Mouse (Mus musculus): Measurements from ENCODE around the gene Ppfibp2. TPM values are rescaled to one million over a fixed set of nuclear protein-coding genes. Genes with fewer than 3 reads are reported as not detected.

Ppfibp2 gene
- polyA plus RNA-seq, 1 experiment from 2014 or later: 15.9 TPM

- Histone ChIP-seq H3K4me2 (replicated peaks) (no peak overlapping the region), H3K27me3 (no peaks in the 10 kb centered on the region), H3K4me1 (peaks cover 12% of the 10 kb centered on the region), H3K9ac (no peak overlapping the region), H3K4me3 (no peak overlapping the region), H3K27ac (no peak overlapping the region), H3K36me3 (no peaks in the 10 kb centered on the region), H3K9me3 (no peaks in the 10 kb centered on the region)
- whole genome bisulfite sequencing: 31% methylated on average over 10 of the region's 11 CpGs
- ATAC-seq (ENCODE audit: insufficient number of reproducible peaks, insufficient read depth, low FRiP score, low TSS enrichment): 0 out of 2 replicates have a peak, but pooled peaks have one; percentile 38
Measured at GRCm38 (mm10) chr7:107618028-107618992, 23.3 kb downstream of the Ppfibp2 start.

GRCm38 (mm10) chr7:107619225-107619624, 24.2 kb downstream of the Ppfibp2 start:
- no peaks in the 10 kb centered on the region for H3K9me3 ChIP-seq
- 22% methylated on average over 4 of the region's 4 CpGs for WGBS
- no peak overlapping the region for H3K9ac ChIP-seq
- peaks cover 12% of the 10 kb centered on the region for H3K4me1 ChIP-seq
- no peak overlapping the region for H3K4me3 ChIP-seq
- H3K36me3 ChIP-seq: no peaks in the 10 kb centered on the region
- no peak overlapping the region for H3K27ac ChIP-seq
- no peak overlapping the region for H3K4me2 ChIP-seq (replicated peaks)
- peak; percentile 72 for ATAC-seq (ENCODE audit: insufficient number of reproducible peaks, insufficient read depth, low FRiP score, low TSS enrichment)
- H3K27me3 ChIP-seq: no peaks in the 10 kb centered on the region

GRCm38 (mm10) chr7:107620137-107620536, 25.1 kb downstream of the Ppfibp2 start:
- ATAC-seq (ENCODE audit: insufficient number of reproducible peaks, insufficient read depth, low FRiP score, low TSS enrichment): no peak
- no peaks in the 10 kb centered on the region for H3K36me3 ChIP-seq
- no peak overlapping the region for H3K27ac ChIP-seq
- H3K4me2 ChIP-seq (replicated peaks): no peak overlapping the region
- H3K9ac ChIP-seq: no peak overlapping the region
- WGBS: 55% methylated on average over 3 of the region's 3 CpGs
- no peaks in the 10 kb centered on the region for H3K27me3 ChIP-seq
- H3K4me1 ChIP-seq: peaks cover 12% of the 10 kb centered on the region
- H3K4me3 ChIP-seq: no peak overlapping the region
- H3K9me3 ChIP-seq: no peaks in the 10 kb centered on the region

GRCm38 (mm10) chr7:107624432-107624831, 29.4 kb downstream of the Ppfibp2 start:
- no peak for ATAC-seq (ENCODE audit: insufficient number of reproducible peaks, insufficient read depth, low FRiP score, low TSS enrichment)
- Histone ChIP-seq H3K27me3 (no peaks in the 10 kb centered on the region), H3K36me3 (no peaks in the 10 kb centered on the region), H3K9me3 (no peaks in the 10 kb centered on the region), H3K4me1 (0 out of 2 replicates have a peak, but pooled peaks cover 2% of the 10 kb centered on the region), H3K4me2 (replicated peaks) (no peak overlapping the region), H3K27ac (no peak overlapping the region), H3K4me3 (no peak overlapping the region), H3K9ac (no peak overlapping the region)
- WGBS: 69% methylated on average over 3 of the region's 3 CpGs

DNA sequence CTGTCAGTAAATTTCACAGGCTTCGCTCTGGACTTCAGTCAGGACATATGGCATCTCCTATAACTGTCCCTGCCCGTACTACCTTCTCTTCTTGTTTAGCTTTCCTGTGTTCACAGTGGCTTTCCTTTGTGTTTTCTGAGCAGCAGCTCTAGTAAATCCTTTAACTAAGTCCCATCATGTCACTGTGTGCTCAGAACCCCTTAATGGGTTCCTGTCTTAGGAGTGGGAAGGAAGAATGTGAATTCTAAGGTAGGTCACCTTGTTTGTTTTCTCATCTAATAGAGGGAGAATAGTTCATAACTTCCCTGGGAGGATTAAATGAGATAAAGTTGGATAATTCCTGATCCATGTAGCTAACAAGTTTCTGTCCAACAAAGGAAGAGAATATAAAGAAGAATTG, 30.1 kb downstream of the Ppfibp2 start, which contains the start of gene 5330417H12Rik:
TSS of gene 5330417H12Rik (minus strand) at position 101 of the 400 bp plus-strand sequence.
- H3K4me2 ChIP-seq (replicated peaks): no peak within 1 kb of the TSS
- 0 out of 2 replicates have a peak, but pooled peaks cover under 1% of the 10 kb centered on the region for H3K4me1 ChIP-seq
- no peak within 1 kb of the TSS for H3K4me3 ChIP-seq
- WGBS: 86% methylated on average over 2 of the region's 2 CpGs
- no peak for ATAC-seq (ENCODE audit: insufficient number of reproducible peaks, insufficient read depth, low FRiP score, low TSS enrichment)
- no peaks in the 10 kb centered on the region for H3K36me3 ChIP-seq
- no peak within 1 kb of the TSS for H3K27ac ChIP-seq
- no peaks in the 10 kb centered on the region for H3K27me3 ChIP-seq
- H3K9ac ChIP-seq: no peak within 1 kb of the TSS
- no peaks in the 10 kb centered on the region for H3K9me3 ChIP-seq

GRCm38 (mm10) chr7:107625781-107626180, 30.8 kb downstream of the Ppfibp2 start:
- no peak overlapping the region for H3K4me3 ChIP-seq
- H3K27ac ChIP-seq: no peak overlapping the region
- H3K27me3 ChIP-seq: no peaks in the 10 kb centered on the region
- no peak overlapping the region for H3K4me2 ChIP-seq (replicated peaks)
- no peak overlapping the region for H3K9ac ChIP-seq
- 66% methylated on average over 6 of the region's 6 CpGs for WGBS
- ATAC-seq (ENCODE audit: insufficient number of reproducible peaks, insufficient read depth, low FRiP score, low TSS enrichment): no peak
- no peaks in the 10 kb centered on the region for H3K36me3 ChIP-seq
- H3K4me1 ChIP-seq: no peaks in the 10 kb centered on the region
- no peaks in the 10 kb centered on the region for H3K9me3 ChIP-seq

DNA sequence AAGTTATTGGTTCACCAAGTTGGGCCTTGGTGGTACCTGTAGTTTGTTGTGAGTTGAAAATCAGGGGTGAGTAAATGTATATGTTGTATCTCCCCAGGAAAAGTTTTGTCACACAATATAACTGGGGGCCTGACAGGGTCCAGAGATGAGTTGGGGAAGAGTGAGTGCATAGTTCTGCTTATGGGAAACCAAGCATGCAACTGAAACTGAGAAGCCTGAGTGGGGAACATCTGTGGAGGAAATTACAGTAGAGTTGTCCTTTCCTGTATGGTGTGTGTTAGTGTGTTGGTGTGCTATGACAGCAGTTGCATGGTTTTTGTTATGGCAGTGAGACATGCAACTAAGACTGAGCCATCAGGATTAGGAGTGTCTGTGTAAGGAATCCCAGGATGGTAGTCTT, 33.4 kb downstream of the Ppfibp2 start:
- Histone ChIP-seq H3K4me2 (replicated peaks) (no peak overlapping the region), H3K27ac (no peak overlapping the region), H3K9me3 (no peaks in the 10 kb centered on the region), H3K4me1 (no peaks in the 10 kb centered on the region), H3K4me3 (no peak overlapping the region), H3K9ac (no peak overlapping the region), H3K27me3 (no peaks in the 10 kb centered on the region), H3K36me3 (no peaks in the 10 kb centered on the region)
- ATAC-seq (ENCODE audit: insufficient number of reproducible peaks, insufficient read depth, low FRiP score, low TSS enrichment): no peak

DNA sequence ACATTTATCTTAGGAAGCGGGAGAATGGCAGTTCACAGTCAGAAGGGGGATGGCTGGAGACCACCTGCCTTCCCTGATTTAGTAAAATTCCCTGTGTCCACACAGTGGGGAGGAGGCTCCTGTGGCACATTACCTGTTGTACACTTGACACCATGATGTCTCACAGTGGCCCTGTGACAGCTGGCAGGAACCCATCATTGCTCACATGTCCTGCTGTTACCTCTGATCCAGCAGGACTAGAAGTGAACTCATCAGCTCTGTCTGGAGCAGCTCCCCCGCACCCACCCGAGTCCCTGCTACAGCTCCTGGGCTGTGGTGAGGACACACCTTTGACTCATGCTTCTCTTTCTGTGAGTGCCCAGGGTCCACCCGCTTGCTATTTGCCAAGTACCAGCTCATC, 38.2 kb downstream of the Ppfibp2 start:
- WGBS: 93% methylated on average over 4 of the region's 4 CpGs
- H3K9ac ChIP-seq: no peak overlapping the region
- H3K27me3 ChIP-seq: no peaks in the 10 kb centered on the region
- H3K4me3 ChIP-seq: no peak overlapping the region
- H3K9me3 ChIP-seq: no peaks in the 10 kb centered on the region
- H3K36me3 ChIP-seq: no peaks in the 10 kb centered on the region
- no peak overlapping the region for H3K4me2 ChIP-seq (replicated peaks)
- no peak overlapping the region for H3K27ac ChIP-seq
- no peak for ATAC-seq (ENCODE audit: insufficient number of reproducible peaks, insufficient read depth, low FRiP score, low TSS enrichment)
- H3K4me1 ChIP-seq: no peaks in the 10 kb centered on the region

- Histone ChIP-seq H3K27ac (no peak overlapping the region), H3K9ac (no peak overlapping the region), H3K4me1 (no peaks in the 10 kb centered on the region), H3K27me3 (no peaks in the 10 kb centered on the region), H3K36me3 (no peaks in the 10 kb centered on the region), H3K4me2 (replicated peaks) (no peak overlapping the region), H3K4me3 (no peak overlapping the region), H3K9me3 (no peaks in the 10 kb centered on the region)
- 78% methylated on average over 7 of the region's 7 CpGs for WGBS
- ATAC-seq (ENCODE audit: insufficient number of reproducible peaks, insufficient read depth, low FRiP score, low TSS enrichment): no peak
Measured at GRCm38 (mm10) chr7:107637398-107637797, 42.4 kb downstream of the Ppfibp2 start.

DNA sequence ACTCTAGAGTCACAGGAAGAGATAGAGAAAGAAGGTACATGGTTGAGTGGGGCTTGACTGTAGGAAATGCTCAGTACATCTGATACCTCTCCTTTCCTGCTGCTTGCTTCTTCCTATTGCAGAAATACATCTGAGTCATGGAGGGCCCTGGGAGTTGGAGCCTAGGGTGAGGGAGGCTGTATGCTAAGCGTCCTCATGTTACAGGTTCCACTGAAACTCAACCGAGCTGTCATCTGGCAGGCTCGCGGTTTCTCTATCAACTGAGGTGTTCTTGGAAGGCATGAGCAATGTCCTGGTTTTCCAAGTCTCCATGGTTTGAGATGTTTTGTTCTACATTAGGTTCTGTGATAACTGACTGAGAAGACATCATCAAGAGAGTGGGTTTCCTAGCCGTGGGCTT, 43.0 kb downstream of the Ppfibp2 start:
- Histone ChIP-seq H3K4me3 (no peak overlapping the region), H3K4me1 (no peaks in the 10 kb centered on the region; the same call in 1 of the 2 replicates), H3K4me2 (replicated peaks) (no peak overlapping the region), H3K27ac (no peak overlapping the region), H3K27me3 (no peaks in the 10 kb centered on the region), H3K9ac (no peak overlapping the region), H3K36me3 (no peaks in the 10 kb centered on the region), H3K9me3 (no peaks in the 10 kb centered on the region)
- no peak for ATAC-seq (ENCODE audit: insufficient number of reproducible peaks, insufficient read depth, low FRiP score, low TSS enrichment)
- WGBS: 82% methylated on average over 5 of the region's 5 CpGs

GRCm38 (mm10) chr7:107642586-107643275, 47.7 kb downstream of the Ppfibp2 start:
- H3K4me1 ChIP-seq: no peaks in the 10 kb centered on the region; the same call in 1 of the 2 replicates
- peaks cover 3% of the 10 kb centered on the region; the same call in 1 of the 2 replicates for H3K9me3 ChIP-seq
- H3K4me3 ChIP-seq: no peak overlapping the region
- no peaks in the 10 kb centered on the region for H3K27me3 ChIP-seq
- WGBS: 66% methylated on average over 7 of the region's 7 CpGs
- no peak overlapping the region for H3K9ac ChIP-seq
- no peak overlapping the region for H3K4me2 ChIP-seq (replicated peaks)
- ATAC-seq (ENCODE audit: insufficient number of reproducible peaks, insufficient read depth, low FRiP score, low TSS enrichment): no peak
- no peaks in the 10 kb centered on the region for H3K36me3 ChIP-seq
- H3K27ac ChIP-seq: no peak overlapping the region

Measured in embryonic facial prominence, embryonic 12.5 days (tissue).